Mouse (Mus musculus) liver, embryonic 15.5 days (tissue): ENCODE data around the gene Creld2. TPM values are rescaled to one million over a fixed set of nuclear protein-coding genes. Genes with fewer than 3 reads are reported as not detected.

Experiments
- ATAC-seq: fragments of 200-750 bp; cut with Nextera tagmentation; 2 replicates; pipeline ENCODE4 v1.8.0; 2017; ENCODE audit warnings: moderate number of reproducible peaks, mild to moderate bottlenecking, moderate library complexity; ENCODE audit not compliant: insufficient read depth
- H3K27ac ChIP-seq: fragments of 300-500 bp; sonication (generic); replicated peaks from 2 replicates; pipeline ENCODE4 v1.5.1; 2015; ENCODE audit warnings: mild to moderate bottlenecking, inconsistent platforms
- H3K27me3 ChIP-seq: fragments of 300-500 bp; sonication (generic); 2 replicates; pipeline ENCODE4 v1.6.1; 2015; ENCODE audit warnings: mild to moderate bottlenecking, inconsistent platforms
- H3K36me3 ChIP-seq: fragments of 300-500 bp; sonication (generic); replicated peaks from 2 replicates; pipeline ENCODE4 v1.6.1; 2015; ENCODE audit warnings: moderate library complexity, mild to moderate bottlenecking, inconsistent platforms
- H3K4me1 ChIP-seq: fragments of 300-500 bp; sonication (generic); replicated peaks from 2 replicates; pipeline ENCODE4 v1.6.1; 2015; ENCODE audit warnings: inconsistent platforms
- H3K4me2 ChIP-seq: fragments of 300-500 bp; sonication (generic); 2 replicates; pipeline ENCODE4 v1.6.1; 2015; ENCODE audit warnings: moderate library complexity, mild to moderate bottlenecking, inconsistent platforms
- H3K4me3 ChIP-seq: fragments of 300-500 bp; sonication (generic); replicated peaks from 2 replicates; pipeline ENCODE4 v1.5.1; 2015; ENCODE audit warnings: mild to moderate bottlenecking, inconsistent platforms
- H3K9ac ChIP-seq: fragments of 300-500 bp; sonication (generic); 2 replicates; pipeline ENCODE4 v1.6.1; 2015; ENCODE audit warnings: moderate library complexity, mild to moderate bottlenecking, inconsistent platforms
- H3K9me3 ChIP-seq: fragments of 300-500 bp; sonication (generic); replicated peaks from 2 replicates; pipeline ENCODE4 v1.6.1; 2016; ENCODE audit warnings: inconsistent platforms
- WGBS: fragments of 180-500 bp; shearing (Covaris S2); methylation state at CpG from one replicate; pipeline ENCODE4 v1.1.7; 2015; ENCODE audit warnings: mixed read lengths; ENCODE audit not compliant: insufficient replicate concordance; 5-methylcytosine and 5-hydroxymethylcytosine counted together
- polyA plus RNA-seq: library from polyadenylated mRNA; unstranded; fragments of >200 nt; fragmentation: Nextera tagmentation; extraction: Ambion mirVana; gene quantifications from 2 replicates; pipeline ENCODE4 v1.2.1, GENCODE M21; 2015

Creld2 gene
- polyA plus RNA-seq, 1 experiment from 2014 or later, result 39.6 TPM

DNA sequence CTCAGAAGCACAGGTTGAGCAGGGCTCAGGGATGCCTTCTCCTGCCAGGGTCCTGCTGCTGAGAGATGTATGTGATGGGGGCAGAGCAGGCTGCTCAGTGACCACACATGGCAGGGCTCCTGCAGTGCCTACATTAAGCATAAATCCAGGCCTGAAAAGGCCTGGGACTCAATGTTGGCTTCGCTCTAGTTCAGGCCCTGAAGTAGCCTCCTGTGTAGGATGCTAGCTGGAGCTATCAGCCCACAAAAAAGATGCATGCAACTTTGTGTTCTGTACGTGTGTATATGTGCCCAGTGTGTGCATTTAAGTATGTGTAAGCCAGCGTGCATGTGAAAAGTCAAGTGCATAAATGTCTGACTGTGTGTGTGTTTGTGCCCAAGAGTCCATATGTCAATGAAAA is 54.6 kb downstream of the Creld2 start:
- 56% methylated on average over 3 of the region's 3 CpGs for WGBS
- Histone ChIP-seq H3K4me2 (no peak overlapping the region), H3K9ac (no peak overlapping the region), H3K27me3 (0 out of 2 replicates have a peak, but pooled peaks cover 7% of the 10 kb centered on the region), H3K9me3 (no peaks in the 10 kb centered on the region), H3K4me1 (peaks cover 14% of the 10 kb centered on the region; the same call in 1 of the 2 replicates), H3K4me3 (no peak overlapping the region), H3K36me3 (no peaks in the 10 kb centered on the region), H3K27ac (no peak overlapping the region)
- ATAC-seq, result no peak

DNA sequence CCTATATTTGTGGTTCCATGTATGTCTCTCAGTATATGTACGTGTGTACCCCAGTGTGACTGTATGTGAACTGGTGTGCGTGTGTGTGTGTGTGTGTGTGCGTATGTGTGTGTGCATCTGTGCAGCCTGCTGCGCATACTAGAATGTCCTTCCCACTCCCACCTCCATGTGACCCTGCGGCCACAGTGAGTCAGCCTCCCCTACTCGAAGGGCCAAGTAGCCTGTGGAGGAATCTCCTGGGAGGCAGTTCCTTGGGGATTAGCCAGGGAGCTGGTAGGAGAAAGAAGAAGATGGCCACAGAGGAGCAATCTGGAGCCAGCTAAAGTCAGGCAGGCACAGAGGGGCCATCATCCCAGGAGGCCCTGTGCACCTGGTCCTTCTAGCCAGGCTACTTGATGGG is 55.0 kb downstream of the Creld2 start:
- Histone ChIP-seq H3K27ac (no peak overlapping the region), H3K36me3 (no peaks in the 10 kb centered on the region), H3K4me2 (no peak overlapping the region), H3K4me1 (peaks cover 14% of the 10 kb centered on the region; the same call in 1 of the 2 replicates), H3K9me3 (no peaks in the 10 kb centered on the region), H3K4me3 (no peak overlapping the region), H3K27me3 (0 out of 2 replicates have a peak, but pooled peaks cover 7% of the 10 kb centered on the region), H3K9ac (no peak overlapping the region)
- 69% methylated on average over 6 of the region's 6 CpGs for WGBS
- ATAC-seq, result no peak

- H3K27me3 ChIP-seq, result 0 out of 2 replicates have a peak, but pooled peaks cover 7% of the 10 kb centered on the region
- peak; percentile 77 for ATAC-seq
- peaks cover 11% of the 10 kb centered on the region; the same call in 1 of the 2 replicates for H3K4me1 ChIP-seq
- H3K9me3 ChIP-seq, result no peaks in the 10 kb centered on the region
- H3K27ac ChIP-seq, result no peak overlapping the region
- no peaks in the 10 kb centered on the region for H3K36me3 ChIP-seq
- H3K9ac ChIP-seq, result no peak overlapping the region
- H3K4me2 ChIP-seq, result 0 out of 2 replicates have a peak overlapping the region, but pooled peaks have one; percentile 30
- H3K4me3 ChIP-seq, result no peak overlapping the region
- WGBS, result 19% methylated on average over 10 of the region's 10 CpGs
Observed at GRCm38 (mm10) chr15:88875625-88876081, 56.2 kb downstream of the Creld2 start.

Other genes starting within 250 kb of the Creld2 start
- gene Zdhhc25, start 219.3 kb upstream of the Creld2 start, polyA plus RNA-seq, result not detected in 2 replicates
- 5.8 and 6.6 TPM in 2 replicates for gene Brd1, start 85.4 kb upstream of the Creld2 start, polyA plus RNA-seq
- gene Zbed4, start 68.0 kb upstream of the Creld2 start, polyA plus RNA-seq, result 10.6 and 10.7 TPM in 2 replicates
- 5.5 and 6.0 TPM in 2 replicates for gene Alg12, start 328 bp upstream of the Creld2 start, polyA plus RNA-seq
- 22.0 and 34.4 TPM in 2 replicates for gene Pim3, start 42.5 kb downstream of the Creld2 start, polyA plus RNA-seq
- gene Ttll8, start 134.8 kb downstream of the Creld2 start, polyA plus RNA-seq, result not detected in 2 replicates
- gene Mlc1, start 159.4 kb downstream of the Creld2 start, polyA plus RNA-seq, result not detected in 2 replicates
- gene Mov10l1, start 163.3 kb downstream of the Creld2 start, polyA plus RNA-seq, result not detected in 2 replicates
- not detected in 2 replicates for gene Panx2, start 240.1 kb downstream of the Creld2 start, polyA plus RNA-seq